Comparison of ENCODE assay signal across 29 mouse cellular contexts in the genomic region with DNA sequence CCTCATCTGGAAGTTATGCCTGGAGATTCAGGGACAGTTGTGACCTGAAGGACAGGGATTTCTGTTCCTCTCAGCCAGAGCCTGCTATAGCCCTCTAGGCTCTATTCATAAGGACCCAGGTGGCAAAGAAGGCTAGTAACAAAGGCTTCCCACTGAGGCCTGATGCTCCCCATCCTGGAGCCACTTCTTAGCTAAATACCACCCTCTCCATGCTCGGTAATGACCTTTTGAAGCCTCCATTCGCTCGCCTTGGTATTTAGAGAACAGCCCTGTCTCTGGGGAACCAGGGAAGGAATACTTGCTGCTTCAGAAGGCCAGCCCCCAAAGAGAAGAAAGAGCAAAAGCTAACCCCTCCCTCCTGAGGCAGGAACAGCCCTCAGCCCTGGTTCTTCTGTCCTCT.
DNase-seq lines count a peak whose midpoint lies in the region; ATAC-seq and TF ChIP-seq lines count a peak whose summit lies in the region.
"Had no signal": no experiment of that assay in that cellular context is flagged by ENCODE, and none has a peak within 500 bp of the region (broad histone marks: within the 10 kb centered on the region; RNA-seq: fewer than 3 reads in every experiment).

No protein-coding gene starts in this region.

- H3K9ac ChIP-seq in midbrain, embryonic 13.5 days (replicated peaks) = no peak overlapping the region
- H3K9ac ChIP-seq in midbrain, postnatal 0 days (replicated peaks; ENCODE audit: low read length, poor library complexity, severe bottlenecking) = no peak overlapping the region
- H3K9ac ChIP-seq in ES-E14 (ENCODE audit: insufficient read depth, low read depth, low read length, poor library complexity, severe bottlenecking) = no peak overlapping the region
- H3K9ac ChIP-seq: forebrain, embryonic 13.5 days; heart, embryonic 13.5 days; hindbrain, embryonic 12.5 days; hindbrain, embryonic 15.5 days; intestine, embryonic 15.5 days had no signal

- in situ Hi-C loops in ES-E14 (cut with MboI; ENCODE audit: low sequenced_read_pairs in 2 of 2, unreplicated experiment in 2 of 2) = no loop called here

- no peak for ATAC-seq in midbrain, embryonic 13.5 days
- no peak for ATAC-seq in midbrain, postnatal 0 days (ENCODE audit: low FRiP score)
- ATAC-seq: activated CD4-positive, CD25-positive, alpha-beta regulatory T cell, adult 4 months; CD4-positive, CD25-positive, alpha-beta regulatory T cell, adult 4 months; forebrain, embryonic 13.5 days; forebrain, embryonic 16.5 days; intestine, embryonic 15.5 days; Patski had no signal

- H3K4me1 ChIP-seq in midbrain, embryonic 13.5 days (replicated peaks) = peaks cover 15% of the 10 kb centered on the region
- no peaks in the 10 kb centered on the region for H3K4me1 ChIP-seq in midbrain, postnatal 0 days (ENCODE audit: insufficient read depth, low read length)
- H3K4me1 ChIP-seq in ES-E14 (ENCODE audit: control insufficient read depth in 2 of 2, insufficient read depth in 2 of 2, low read length in 2 of 2, poor library complexity in 1 of 2) = no peaks in the 10 kb centered on the region
- H3K4me1 ChIP-seq: heart, embryonic 10.5 days; heart, embryonic 13.5 days; intestine, embryonic 15.5 days had no signal

- H3K27me3 ChIP-seq in midbrain, embryonic 13.5 days = peaks cover 26% of the 10 kb centered on the region
- no peaks in the 10 kb centered on the region for H3K27me3 ChIP-seq in midbrain, postnatal 0 days (ENCODE audit: insufficient read depth, low read length)
- H3K27me3 ChIP-seq: forebrain, embryonic 13.5 days; hindbrain, embryonic 15.5 days had no signal

- no peaks in the 10 kb centered on the region for H3K36me3 ChIP-seq in midbrain, embryonic 13.5 days
- no peaks in the 10 kb centered on the region for H3K36me3 ChIP-seq in midbrain, postnatal 0 days (ENCODE audit: insufficient read depth, low read length)
- H3K36me3 ChIP-seq in ES-E14 (ENCODE audit: control insufficient read depth, insufficient read depth, low read length, poor library complexity, severe bottlenecking) = no peaks in the 10 kb centered on the region
- H3K36me3 ChIP-seq: forebrain, embryonic 10.5 days; G1E; heart, embryonic 10.5 days; heart, embryonic 13.5 days; hindbrain, embryonic 12.5 days; hindbrain, embryonic 15.5 days; intestine, embryonic 15.5 days had no signal

- no peak overlapping the region for H3K4me3 ChIP-seq in midbrain, embryonic 13.5 days (replicated peaks)
- no peak overlapping the region for H3K4me3 ChIP-seq in midbrain, postnatal 0 days (ENCODE audit: low read depth, low read length)
- H3K4me3 ChIP-seq in ES-E14 (ENCODE audit: insufficient read depth in 1 of 2, low read depth in 1 of 2, low read length in 2 of 2, poor library complexity in 1 of 2, severe bottlenecking in 1 of 2) = no peak overlapping the region
- H3K4me3 ChIP-seq: forebrain, embryonic 10.5 days; forebrain, embryonic 13.5 days; heart, adult 2 months; heart, embryonic 10.5 days; heart, embryonic 13.5 days; hindbrain, embryonic 12.5 days; hindbrain, embryonic 15.5 days; intestine, embryonic 15.5 days had no signal

- H3K9me3 ChIP-seq in midbrain, embryonic 13.5 days = no peaks in the 10 kb centered on the region
- H3K9me3 ChIP-seq in midbrain, postnatal 0 days (ENCODE audit: low read length) = no peaks in the 10 kb centered on the region
- H3K9me3 ChIP-seq in ES-E14 (ENCODE audit: control insufficient read depth, insufficient read depth, low read depth, low read length) = no peaks in the 10 kb centered on the region
- H3K9me3 ChIP-seq: forebrain, embryonic 10.5 days; forebrain, embryonic 13.5 days; heart, embryonic 10.5 days; heart, embryonic 13.5 days; hindbrain, embryonic 12.5 days; hindbrain, embryonic 15.5 days; intestine, embryonic 15.5 days had no signal

- no peak for TF ChIP-seq CTCF in midbrain, postnatal 0 days (IDR thresholded peaks at IDR 0.05)

- peak overlapping the region; percentile 14; the same call in 1 of the 2 replicates for H3K27ac ChIP-seq in midbrain, embryonic 13.5 days
- no peak overlapping the region for H3K27ac ChIP-seq in midbrain, postnatal 0 days (ENCODE audit: low read depth, low read length)
- H3K27ac ChIP-seq in ES-E14 (ENCODE audit: insufficient read depth, low read depth, low read length, poor library complexity, severe bottlenecking) = no peak overlapping the region
- H3K27ac ChIP-seq: forebrain, embryonic 10.5 days; forebrain, embryonic 13.5 days; heart, adult 2 months; heart, embryonic 10.5 days; heart, embryonic 13.5 days; hindbrain, embryonic 12.5 days; hindbrain, embryonic 15.5 days; intestine, embryonic 15.5 days had no signal

- DNase-seq in midbrain, postnatal 0 days (ENCODE audit: low spot score) = no peak
- DNase-seq in ES-E14 (ENCODE audit: low read depth, low spot score) (peak; percentile 21), ZHBTc4 (ENCODE audit: low read depth, low spot score) (peak; percentile 53)
- DNase-seq in urinary bladder, adult 2 months (ENCODE audit: low spot score) = no peak
- no peak for DNase-seq in right cerebral cortex, adult 18-20 months
- DNase-seq: adrenal gland, postnatal 10 days; adrenal gland, postnatal 36 days; cerebellum, adult 11 months; cerebellum, adult 2 months; cerebellum, adult 9-11 months; cerebellum, postnatal 25 days; gastrocnemius, postnatal 10 days; gastrocnemius, postnatal 36 days; heart, adult 2 months; heart, postnatal 14 days; heart, postnatal 4 days had no signal

- 5% methylated on average over 3 of the region's 3 CpGs for WGBS in midbrain, embryonic 13.5 days
- 38% methylated on average over 3 of the region's 3 CpGs for WGBS in midbrain, postnatal 0 days

- H3K4me2 ChIP-seq in midbrain, embryonic 13.5 days (replicated peaks) = no peak overlapping the region
- no peak overlapping the region for H3K4me2 ChIP-seq in midbrain, postnatal 0 days (ENCODE audit: low read depth, low read length, poor library complexity, severe bottlenecking)
- H3K4me2 ChIP-seq: forebrain, embryonic 13.5 days; heart, embryonic 13.5 days; hindbrain, embryonic 12.5 days; hindbrain, embryonic 15.5 days; intestine, embryonic 15.5 days had no signal

TF ChIP-seq in ES-E14, 5 proteins besides CTCF, POLR2A, EP300 and RAD21:
- TF ChIP-seq MAFK (IDR thresholded peaks at IDR 0.05; ENCODE audit: insufficient read depth, low read depth, low read length) (no peak), ZNF384 (IDR thresholded peaks at IDR 0.05; ENCODE audit: low read depth, low read length) (no peak), CHD2 (IDR thresholded peaks at IDR 0.05; ENCODE audit: low read depth, low read length) (no peak), HCFC1 (IDR thresholded peaks at IDR 0.05; ENCODE audit: borderline replicate concordance, insufficient read depth, low read length) (no peak), ZC3H11A (IDR thresholded peaks at IDR 0.05; ENCODE audit: borderline replicate concordance, low read depth, low read length) (no peak)

Comparison
In these comparisons a context has a peak if more than half of its experiments do, and no peak if none do; other contexts are left out.
1. DNase-seq: peak in ES-E14 (single experiment) and ZHBTc4 (single experiment); none in midbrain, postnatal 0 days (single experiment), urinary bladder, adult 2 months (single experiment) and right cerebral cortex, adult 18-20 months (single experiment).